Comparison of ENCODE assay signal across 10 mouse cellular contexts in genomic region chrX:102060891-102061290, GRCm38 (mm10). TPM values are rescaled to one million over a fixed set of nuclear protein-coding genes. Genes with fewer than 3 reads are reported as not detected.
A peak's percentile ranks its signal among the peaks of the same experiment; 100 is the strongest.
DNase-seq lines count a peak whose midpoint lies in the region; ATAC-seq lines count a peak whose summit lies in the region.
"Had no signal": no experiment of that assay in that cellular context is flagged by ENCODE, and none has a peak within 500 bp of the region (broad histone marks: within the 10 kb centered on the region; RNA-seq: fewer than 3 reads in every experiment).

No protein-coding gene starts in this region.

- H3K27me3 ChIP-seq in forebrain, embryonic 16.5 days (replicated peaks; ENCODE audit: control insufficient read depth, insufficient read depth, low read length): no peaks in the 10 kb centered on the region
- peaks cover 85% of the 10 kb centered on the region for H3K27me3 ChIP-seq in forebrain, embryonic 10.5 days (ENCODE audit: poor library complexity, severe bottlenecking)

- 0 out of 2 replicates have a peak, but pooled peaks cover under 1% of the 10 kb centered on the region for H3K4me1 ChIP-seq in forebrain, embryonic 16.5 days (replicated peaks; ENCODE audit: control insufficient read depth, insufficient read depth, low read length)
- peaks cover 28% of the 10 kb centered on the region for H3K4me1 ChIP-seq in forebrain, embryonic 10.5 days

- H3K9ac ChIP-seq in forebrain, embryonic 16.5 days (replicated peaks; ENCODE audit: low read depth, low read length): no peak overlapping the region
- H3K9ac ChIP-seq: embryonic facial prominence, embryonic 12.5 days; limb, embryonic 15.5 days had no signal

- ATAC-seq in forebrain, embryonic 16.5 days: peak; percentile 36; the same call in 1 of the 2 replicates

- no peak overlapping the region for H3K27ac ChIP-seq in forebrain, embryonic 16.5 days (ENCODE audit: low read length)
- no peak overlapping the region for H3K27ac ChIP-seq in forebrain, embryonic 10.5 days
- H3K27ac ChIP-seq: embryonic facial prominence, embryonic 12.5 days; limb, embryonic 15.5 days had no signal

- DNase-seq in forebrain, embryonic 10.5 days (ENCODE audit: extremely low spot score, low spot score): no peak
- DNase-seq in 3T3-L1 (ENCODE audit: low read depth, low spot score) (peak; percentile 86), MN1 (ENCODE audit: low spot score) (no peak)
- DNase-seq in cerebellum, postnatal 25 days: peak; percentile 41 to 67
- DNase-seq in kidney, postnatal 10 days: peak; percentile 55
- no peak for DNase-seq in adrenal gland, adult 2 months
- no peak for DNase-seq in spleen, postnatal 10 days (ENCODE audit: low spot score in 2 of 2)

- H3K36me3 ChIP-seq in forebrain, embryonic 16.5 days (ENCODE audit: control insufficient read depth, insufficient read depth): no peaks in the 10 kb centered on the region
- H3K36me3 ChIP-seq in forebrain, embryonic 10.5 days (replicated peaks): no peaks in the 10 kb centered on the region
- H3K36me3 ChIP-seq: embryonic facial prominence, embryonic 12.5 days; limb, embryonic 15.5 days had no signal

- no peak overlapping the region for H3K4me3 ChIP-seq in forebrain, embryonic 16.5 days (replicated peaks; ENCODE audit: low read length)
- no peak overlapping the region for H3K4me3 ChIP-seq in forebrain, embryonic 10.5 days
- H3K4me3 ChIP-seq: embryonic facial prominence, embryonic 12.5 days; limb, embryonic 15.5 days had no signal

- H3K9me3 ChIP-seq in forebrain, embryonic 16.5 days (ENCODE audit: control insufficient read depth, low read length): no peaks in the 10 kb centered on the region
- H3K9me3 ChIP-seq in forebrain, embryonic 10.5 days: no peaks in the 10 kb centered on the region
- H3K9me3 ChIP-seq: embryonic facial prominence, embryonic 12.5 days; limb, embryonic 15.5 days had no signal

- WGBS in forebrain, embryonic 16.5 days: 22% methylated on average over 2 of the region's 2 CpGs
- 45% methylated on average over 2 of the region's 2 CpGs for WGBS in forebrain, embryonic 10.5 days

- no peak overlapping the region for H3K4me2 ChIP-seq in forebrain, embryonic 16.5 days (ENCODE audit: low read length)
- H3K4me2 ChIP-seq: embryonic facial prominence, embryonic 12.5 days; limb, embryonic 15.5 days had no signal

RNA-seq across cellular contexts. Expression of gene Rtl5, which starts 10.2 kb away (rescaled TPM):
- polyA plus RNA-seq in forebrain, embryonic 16.5 days (2015; fragmentation: Nextera tagmentation; extraction: Ambion mirVana): 4.5 and 10.4 TPM in 2 replicates
- 3.5 and 4.4 TPM in 2 replicates for polyA plus RNA-seq in forebrain, embryonic 10.5 days (2016; fragmentation: Nextera tagmentation; extraction: Ambion mirVana)
- 1 to 10 TPM; 7.7 to 8.6 TPM for total RNA-seq in adrenal gland, adult 2 months (2021)
- polyA plus RNA-seq in adrenal gland, adult 2 months (2012; rRNA removed): 8.2 and 9.8 TPM in 2 replicates

RNA-seq across cellular contexts. Expression of gene Pin4, which starts 58.4 kb away (rescaled TPM):
- 45.1 and 56.2 TPM in 2 replicates for polyA plus RNA-seq in forebrain, embryonic 16.5 days (2015; fragmentation: Nextera tagmentation; extraction: Ambion mirVana)
- polyA plus RNA-seq in forebrain, embryonic 10.5 days (2016; fragmentation: Nextera tagmentation; extraction: Ambion mirVana): 78.2 and 79.9 TPM in 2 replicates
- total RNA-seq in adrenal gland, adult 2 months (2021): 10 to 100 TPM; 65.5 to 72.8 TPM
- polyA plus RNA-seq in adrenal gland, adult 2 months (2012; rRNA removed): not detected in 2 replicates

Comparison
In these comparisons a context has a peak if more than half of its experiments do, and no peak if none do; other contexts are left out.
1. DNase-seq: peak in 3T3-L1 (single experiment), cerebellum, postnatal 25 days (2 of 2) and kidney, postnatal 10 days (single experiment); none in forebrain, embryonic 10.5 days (single experiment), MN1 (single experiment), adrenal gland, adult 2 months (single experiment) and spleen, postnatal 10 days (0 of 2).
2. RNA of gene Pin4, which starts 58.4 kb away (polyA plus RNA-seq): 78.2 to 79.9 TPM in forebrain, embryonic 10.5 days and 45.1 to 56.2 TPM in forebrain, embryonic 16.5 days; not detected in adrenal gland, adult 2 months; every median in the first group is over 10 times any median in the second.